Mouse (Mus musculus): ENCODE results near the gene Rexo4.

DNA sequence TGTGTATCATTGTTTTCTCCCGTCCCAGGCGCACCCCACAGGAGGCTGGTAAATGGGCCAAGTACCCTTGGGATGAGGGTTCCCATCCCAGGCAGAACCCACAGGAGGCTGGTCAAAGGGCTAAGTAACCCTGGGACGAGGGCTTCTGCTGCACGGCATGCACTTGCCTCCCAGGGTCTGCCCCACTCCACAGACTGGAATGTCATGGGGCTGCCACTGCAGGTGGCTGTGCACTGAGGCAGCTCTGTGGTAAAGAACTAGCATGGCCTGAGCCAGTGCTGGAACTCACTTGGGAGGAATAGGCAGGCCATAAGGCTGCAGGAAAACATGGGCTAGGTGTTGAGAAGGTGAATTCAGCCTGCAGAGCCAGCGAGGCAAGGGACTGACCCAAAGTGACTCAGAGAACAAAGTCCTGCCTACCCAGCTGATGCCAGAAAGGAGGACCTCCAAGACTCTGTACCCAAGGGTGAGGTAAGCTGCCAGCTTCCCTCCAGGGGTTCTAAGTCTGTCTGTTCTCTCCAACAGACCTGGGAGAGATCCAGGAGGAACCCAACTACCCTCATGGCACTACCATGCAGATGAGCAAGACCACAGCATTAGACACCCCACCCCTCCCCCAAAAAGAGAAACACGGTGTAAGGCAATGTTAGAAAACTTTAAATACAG, 43.9 kb downstream of the Rexo4 start:
- TF ChIP-seq POLR2A (IDR thresholded peaks at IDR 0.05; ENCODE audit: insufficient read depth, low read depth, low read length): no peak
- TF ChIP-seq CTCF (IDR thresholded peaks at IDR 0.05): no peak

Data from heart, adult 2 months (tissue).